Mouse (Mus musculus) monocyte, adult 2 months (primary cell): Measurements from ENCODE around the gene BC035947.
A peak's percentile ranks its signal among the peaks of the same experiment; 100 is the strongest.
"Not testable (repeated sequence)": the region's sequence is repeated elsewhere in the genome, so short reads cannot be mapped to it uniquely, and the experiment has no call there.

Experiments used
- DNase-seq, 2 experiments: peaks; one replicate each; pipeline ENCODE4 v3.0.0; 2022; ENCODE audit warnings: low spot score in 2 of 2, low read depth in 1 of 2

Gene BC035947

DNA sequence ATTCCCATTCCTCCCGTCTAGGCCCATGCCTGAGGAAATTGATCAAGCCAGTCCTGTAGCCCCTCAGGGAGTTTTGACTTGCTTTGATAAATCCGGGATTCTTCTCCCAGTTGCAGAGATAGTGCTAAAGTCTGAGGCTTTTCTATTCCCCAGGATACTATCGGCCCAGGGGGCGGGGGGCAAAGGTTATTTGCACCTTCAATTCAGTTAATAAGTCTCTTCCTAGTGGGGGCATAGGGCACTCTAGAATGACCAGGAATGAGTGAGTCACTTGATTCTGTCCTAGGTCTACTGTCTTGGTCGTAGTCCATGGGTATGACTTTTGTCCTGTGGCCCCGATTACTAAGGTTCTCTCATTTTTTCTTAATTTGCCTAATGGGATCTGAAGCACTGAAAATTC is 9.4 kb downstream of the BC035947 start:
- DNase-seq, result no peak

DNA sequence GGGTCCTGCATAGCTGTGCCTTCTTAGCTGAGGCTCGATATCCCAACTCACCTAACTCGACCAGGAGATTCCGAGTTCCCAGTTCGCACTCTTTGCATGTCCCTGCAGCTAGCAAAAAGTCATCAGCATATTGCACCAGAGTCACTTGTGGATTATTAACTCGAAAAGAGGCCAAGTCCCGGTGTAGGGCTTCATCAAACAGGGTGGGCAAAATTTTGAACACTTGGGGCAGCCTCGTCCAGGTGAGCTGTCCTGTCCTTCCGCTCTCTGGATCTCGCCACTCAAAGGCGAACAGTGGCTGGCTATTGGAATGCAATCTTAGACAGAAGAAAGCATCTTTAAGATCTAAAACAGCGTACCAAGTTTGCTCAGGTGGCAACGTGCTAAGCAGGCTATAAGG is 10.1 kb downstream of the BC035947 start:
- DNase-seq, result not testable (repeated sequence)

- no peak for DNase-seq
Observed at GRCm38 (mm10) chr1:78501036-78501435, 10.9 kb downstream of the BC035947 start.

- DNase-seq, result no peak
Observed at GRCm38 (mm10) chr1:78490143-78490542, 21.8 kb downstream of the BC035947 start.

DNA sequence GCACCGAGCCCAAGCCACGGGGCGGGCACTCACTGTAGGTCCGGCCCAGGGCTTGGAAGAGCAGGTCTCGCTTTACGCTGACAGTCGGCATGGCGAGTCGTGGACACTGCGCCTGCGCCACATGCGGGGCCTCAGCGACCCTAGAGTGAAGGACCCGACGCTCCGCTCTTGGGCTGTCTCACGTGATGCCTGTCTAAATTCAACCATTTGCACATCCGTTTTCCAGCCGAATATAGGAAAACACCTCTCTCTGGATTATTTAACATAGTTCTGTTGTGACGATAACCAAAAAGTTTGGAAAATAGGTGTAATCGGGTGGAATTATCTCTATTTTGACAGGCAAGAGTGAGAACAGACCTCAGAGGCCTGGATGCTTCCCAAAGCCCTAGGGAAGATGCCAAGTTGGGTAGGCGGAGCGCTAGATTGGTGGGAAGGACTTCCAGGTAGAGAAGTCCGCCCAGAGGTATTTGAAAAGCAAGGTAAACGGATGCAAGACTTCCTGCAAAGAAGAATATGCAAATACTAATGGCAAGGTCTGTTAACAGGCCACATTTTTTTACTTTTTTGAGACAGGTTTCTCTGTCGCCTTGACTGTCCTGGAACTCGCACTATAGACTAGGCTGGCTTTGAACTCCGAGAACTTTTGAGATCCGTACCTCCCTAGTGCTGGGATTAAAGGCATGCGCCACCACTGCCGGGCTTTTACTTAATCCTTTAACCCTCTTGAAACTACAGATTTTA is 23.0 kb downstream of the BC035947 start, which contains the start of gene Farsb:
Gene Farsb, minus strand, starts transcription at position 146 of the 741 bp plus-strand sequence.
- DNase-seq, result peak; percentile 72 to 88

- no peak for DNase-seq
Observed at GRCm38 (mm10) chr1:78488427-78488751, 23.6 kb downstream of the BC035947 start.

- no peak for DNase-seq
Observed at GRCm38 (mm10) chr1:78484361-78484760, 27.6 kb downstream of the BC035947 start.

DNA sequence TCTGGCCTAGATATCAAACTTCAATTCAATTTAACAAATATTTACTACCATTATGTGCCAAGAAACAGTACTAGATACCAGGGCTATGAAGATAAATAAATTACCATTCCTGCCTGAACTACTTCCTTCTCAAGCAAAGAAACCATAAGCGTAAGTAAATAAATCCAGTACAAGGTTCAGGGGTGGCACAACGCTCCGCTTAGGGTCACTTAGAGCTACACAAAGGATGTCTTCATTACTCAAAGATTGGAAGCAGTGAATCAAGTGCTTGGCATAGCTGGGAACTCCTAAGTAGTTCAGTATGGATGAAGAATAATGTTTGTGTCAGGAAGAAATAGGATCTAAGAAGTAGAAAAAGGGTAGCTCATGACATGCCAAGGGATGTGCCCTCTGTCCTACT is 28.5 kb downstream of the BC035947 start:
- no peak for DNase-seq

DNA sequence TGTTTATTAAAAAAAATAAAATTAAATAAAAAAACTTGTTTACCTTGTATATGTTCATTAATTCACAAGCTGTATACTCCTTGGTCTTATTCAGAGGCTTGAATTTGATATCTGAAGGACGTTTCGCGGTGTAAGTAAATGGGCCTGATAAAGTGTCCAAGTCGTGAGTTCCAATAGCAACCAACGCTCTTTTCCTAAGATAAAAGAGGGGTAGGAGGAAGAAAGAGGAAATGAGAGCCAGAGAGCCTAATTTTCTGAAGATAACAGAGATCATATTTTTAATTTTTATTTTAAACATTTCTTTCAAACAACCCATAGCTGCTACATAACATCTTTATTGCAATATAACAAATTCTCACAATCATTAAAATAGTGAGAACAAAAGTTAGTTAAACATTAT is 39.5 kb downstream of the BC035947 start:
- no peak for DNase-seq

DNA sequence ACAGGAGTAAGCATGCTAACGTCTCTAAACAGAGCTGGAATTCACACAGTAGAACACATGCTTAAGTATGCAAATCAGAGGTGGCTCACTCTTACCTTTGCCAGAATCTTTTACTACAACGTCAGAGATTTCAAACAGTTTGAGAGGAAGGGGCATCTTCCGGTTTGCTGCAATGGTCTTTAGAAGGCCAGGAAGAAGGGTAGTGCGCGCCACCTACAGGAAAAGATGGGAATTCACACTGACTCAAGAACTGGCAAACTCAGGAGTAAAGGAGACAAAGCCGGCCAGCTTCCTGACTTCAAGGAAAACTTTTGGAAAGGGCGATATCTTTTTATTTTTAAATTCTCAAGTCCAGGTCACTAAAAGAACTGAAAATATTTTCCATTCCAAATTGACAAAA is 57.3 kb downstream of the BC035947 start:
- no peak for DNase-seq

DNA sequence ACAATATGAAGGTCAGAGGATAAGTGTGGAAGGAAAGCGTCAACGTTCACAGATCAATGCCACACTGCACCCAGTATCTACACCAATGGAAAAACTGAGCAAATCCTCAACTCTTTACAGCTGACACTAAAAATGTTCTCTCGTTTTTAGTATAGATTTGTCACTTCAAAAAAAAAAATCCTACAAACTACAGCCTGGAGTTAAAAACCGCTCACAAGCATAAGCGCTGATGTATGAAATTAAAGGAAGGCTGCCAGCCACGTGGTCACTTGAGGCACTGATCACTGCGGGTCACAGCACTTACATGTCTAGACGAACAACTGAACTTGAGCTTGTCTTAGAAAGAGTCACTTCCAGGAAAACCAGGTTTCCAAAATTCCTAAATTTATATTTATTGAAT is 58.1 kb downstream of the BC035947 start:
- no peak for DNase-seq

DNA sequence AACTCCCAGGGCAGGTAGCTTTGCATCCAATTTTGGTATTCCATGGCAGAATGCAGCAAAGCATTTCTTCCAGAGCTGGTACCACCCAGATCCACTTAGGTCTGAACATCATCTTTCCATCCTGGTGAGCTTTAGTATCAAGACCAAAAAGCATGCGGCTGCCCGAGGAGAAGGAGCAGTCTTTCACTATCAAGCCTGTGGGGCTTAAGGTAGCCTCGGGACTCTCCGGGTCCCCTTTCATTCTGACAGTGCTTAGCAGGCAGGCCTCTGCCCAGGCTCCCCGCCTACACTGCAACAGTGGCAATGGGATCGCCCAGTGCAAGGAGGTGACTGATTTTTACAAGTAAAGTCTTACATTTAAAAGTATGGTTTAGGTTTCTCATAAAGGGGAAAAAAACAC is 59.4 kb downstream of the BC035947 start:
- DNase-seq, result no peak

DNA sequence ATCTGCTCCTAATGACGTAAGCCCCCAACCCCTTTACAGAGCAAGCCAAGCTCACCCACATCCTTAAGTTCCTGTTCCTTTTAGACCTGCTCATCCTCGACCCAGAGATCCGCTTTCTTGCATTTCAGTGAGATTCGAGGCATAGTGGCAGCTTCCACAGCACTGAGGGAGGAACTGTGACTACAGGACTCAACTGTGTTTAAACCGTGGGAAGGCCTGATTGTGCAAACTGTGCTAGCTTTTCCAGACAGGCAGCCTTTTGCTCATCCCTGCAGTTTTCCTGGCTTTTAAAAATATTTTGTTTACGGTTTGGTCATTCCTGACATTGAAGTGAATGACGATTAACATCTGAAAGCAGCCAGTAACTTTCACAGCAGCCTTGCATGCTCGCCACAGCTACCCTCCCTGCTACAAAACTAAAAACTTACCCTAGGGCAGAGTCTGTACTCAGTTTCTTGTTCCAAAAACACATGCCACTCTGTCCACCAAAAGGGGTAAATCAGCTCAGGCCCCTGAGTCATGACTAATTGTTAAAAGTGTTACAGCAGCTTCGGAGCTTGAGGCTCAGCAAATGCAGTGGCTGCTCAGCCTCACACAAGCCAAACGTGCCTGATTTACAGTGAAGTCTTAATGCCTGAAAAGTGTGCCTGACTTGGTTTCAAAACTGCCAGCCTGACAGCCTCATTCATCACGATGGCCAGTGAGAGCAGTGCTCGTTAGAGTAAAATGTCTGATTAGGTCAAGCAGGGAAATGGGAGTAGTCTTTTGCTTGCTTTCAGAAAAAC is 60.7 kb downstream of the BC035947 start:
- DNase-seq, result no peak

GRCm38 (mm10) chr1:78448091-78448490 is 63.9 kb downstream of the BC035947 start:
- DNase-seq, result no peak
